Mouse (Mus musculus): Measurements from ENCODE around the gene Rdh16f1. TPM values are rescaled to one million over a fixed set of nuclear protein-coding genes. Genes with fewer than 3 reads are reported as not detected.

Gene Rdh16f1
- polyA plus RNA-seq, 1 experiment = not detected

DNA sequence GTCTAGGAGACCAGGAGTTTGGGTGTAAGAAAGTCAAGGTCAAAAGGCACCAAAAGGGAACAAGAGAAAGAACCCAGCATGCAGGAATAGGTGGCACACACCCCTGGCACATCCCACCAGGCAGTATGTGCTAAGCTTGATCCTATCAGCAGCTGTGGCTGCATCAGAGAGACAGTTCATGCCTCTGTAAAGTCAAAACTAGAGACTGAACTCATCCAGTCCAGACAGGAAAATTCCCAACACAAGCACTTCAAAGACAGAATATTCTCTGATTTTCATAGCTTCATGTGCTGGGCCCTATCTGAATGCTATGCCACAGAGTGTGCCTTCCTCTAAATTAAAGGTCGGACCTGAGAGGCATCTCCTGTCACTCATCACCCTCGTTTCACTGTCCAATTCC lies 22.0 kb upstream of the Rdh16f1 start:
- TF ChIP-seq POLR2A (IDR thresholded peaks at IDR 0.05; ENCODE audit: low read depth, low read length) (no peak), CTCF (IDR thresholded peaks at IDR 0.05; ENCODE audit: extremely low read depth, insufficient read length, insufficient replicate concordance, low read depth, low read length) (no peak)
- no peak overlapping the region for H3K4me3 ChIP-seq (ENCODE audit: low read depth, low read length)
- peaks cover 24% of the 10 kb centered on the region; the same call in 1 of the 2 replicates for H3K4me1 ChIP-seq (ENCODE audit: control insufficient read depth, insufficient read depth, insufficient read length, low read length)
- no peaks in the 10 kb centered on the region for H3K27me3 ChIP-seq (ENCODE audit: control insufficient read depth, insufficient read depth, low read length)
- peak overlapping the region; percentile 56 for H3K27ac ChIP-seq (ENCODE audit: insufficient read depth, low read depth, low read length)
- WGBS = 32% methylated on average over 2 of the region's 2 CpGs
- peaks cover 12% of the 10 kb centered on the region for H3K36me3 ChIP-seq (ENCODE audit: control insufficient read depth, insufficient read depth, low read length)

DNA sequence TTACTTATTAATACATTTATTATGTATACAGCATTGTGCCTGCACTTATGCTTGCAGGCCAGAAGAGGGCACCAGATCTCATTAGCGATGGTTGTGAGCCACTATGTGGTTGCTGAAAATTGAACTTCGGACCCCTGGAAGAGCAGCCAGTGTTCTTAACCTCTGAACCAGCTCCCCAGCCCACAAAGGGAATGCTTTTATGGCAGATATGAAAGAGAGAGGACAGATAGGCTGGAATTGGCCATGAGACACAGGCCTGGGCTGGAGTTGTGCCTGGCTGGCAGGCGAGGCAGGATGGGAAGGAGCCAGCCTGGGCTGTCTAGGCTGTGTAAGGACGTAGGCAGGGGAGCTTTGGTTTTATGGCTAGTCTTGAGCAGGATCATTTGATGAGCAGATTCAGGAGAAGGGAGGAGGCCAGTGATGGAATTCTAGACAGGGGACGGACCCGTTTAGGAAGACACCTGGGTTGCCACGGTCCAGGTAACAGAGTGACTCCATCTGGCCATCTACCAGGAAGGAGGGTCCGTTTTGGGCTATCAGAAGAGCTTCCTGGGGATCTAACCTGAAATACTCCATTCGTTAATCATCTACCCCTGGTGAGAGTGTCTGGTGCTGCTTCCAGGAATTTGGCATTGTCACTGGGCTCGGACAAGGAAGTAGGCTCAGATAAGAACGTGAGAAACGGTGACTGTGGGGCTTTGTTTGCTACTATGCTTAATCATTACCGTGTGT lies 21.3 kb upstream of the Rdh16f1 start:
- whole genome bisulfite sequencing = 15% methylated on average over 13 of the region's 13 CpGs
- TF ChIP-seq POLR2A (IDR thresholded peaks at IDR 0.05; ENCODE audit: low read depth, low read length) (peak; percentile 69; the same call in 1 of the 2 replicates), CTCF (IDR thresholded peaks at IDR 0.05; ENCODE audit: extremely low read depth, insufficient read length, insufficient replicate concordance, low read depth, low read length) (peak; percentile 64; the same call in 1 of the 2 replicates)
- Histone ChIP-seq H3K36me3 (ENCODE audit: control insufficient read depth, insufficient read depth, low read length) (peaks cover 20% of the 10 kb centered on the region), H3K27me3 (ENCODE audit: control insufficient read depth, insufficient read depth, low read length) (no peaks in the 10 kb centered on the region), H3K27ac (ENCODE audit: insufficient read depth, low read depth, low read length) (peak overlapping the region; percentile 97), H3K4me3 (ENCODE audit: low read depth, low read length) (peak overlapping the region; percentile 18), H3K4me1 (ENCODE audit: control insufficient read depth, insufficient read depth, insufficient read length, low read length) (peaks cover 24% of the 10 kb centered on the region; the same call in 1 of the 2 replicates)

DNA sequence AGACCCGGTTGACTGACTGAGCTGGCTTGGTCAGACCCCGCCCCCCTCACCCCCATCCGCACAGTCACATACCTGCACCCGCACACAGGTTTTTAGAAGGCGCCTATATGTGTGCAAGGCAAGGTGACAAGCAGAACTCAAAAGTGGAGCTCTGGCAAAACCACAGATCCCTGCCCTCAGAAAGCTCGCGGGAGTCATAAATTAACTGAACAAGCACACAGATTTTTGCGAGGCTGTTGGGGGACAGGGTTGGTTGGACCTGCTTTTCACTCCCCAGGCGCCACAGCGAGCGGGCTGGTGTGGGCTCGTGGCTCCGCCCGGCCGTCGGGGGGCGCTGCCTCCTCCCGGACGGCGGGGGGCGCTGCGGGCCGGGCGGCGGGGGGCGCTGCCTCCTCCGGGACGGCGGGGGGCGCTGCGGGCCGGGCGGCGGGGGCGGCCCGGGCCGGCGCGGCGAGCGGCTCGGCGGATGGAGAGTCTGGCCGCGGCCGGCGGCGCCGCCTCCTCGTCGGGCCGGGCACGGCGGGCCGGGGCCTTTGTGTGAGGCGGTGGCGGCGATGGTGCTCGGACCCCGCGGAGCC lies 20.4 kb upstream of the Rdh16f1 start, which contains the start of gene Zbtb39:
TSS of gene Zbtb39 (plus strand) at position 456 of the 578 bp plus-strand sequence.
- Histone ChIP-seq H3K27ac (ENCODE audit: insufficient read depth, low read depth, low read length) (peak within 1 kb of the TSS; percentile 97), H3K36me3 (ENCODE audit: control insufficient read depth, insufficient read depth, low read length) (peaks cover 28% of the 10 kb centered on the region), H3K27me3 (ENCODE audit: control insufficient read depth, insufficient read depth, low read length) (no peaks in the 10 kb centered on the region), H3K4me3 (ENCODE audit: low read depth, low read length) (peak within 1 kb of the TSS; percentile 86), H3K4me1 (ENCODE audit: control insufficient read depth, insufficient read depth, insufficient read length, low read length) (peaks cover 21% of the 10 kb centered on the region; the same call in 1 of the 2 replicates)
- TF ChIP-seq POLR2A (IDR thresholded peaks at IDR 0.05; ENCODE audit: low read depth, low read length) = peak; percentile 12; the same call in 1 of the 2 replicates
- peak; percentile 38; the same call in 1 of the 2 replicates for TF ChIP-seq CTCF (IDR thresholded peaks at IDR 0.05; ENCODE audit: extremely low read depth, insufficient read length, insufficient replicate concordance, low read depth, low read length)
- WGBS = 3% methylated on average over 53 of the region's 61 CpGs

DNA sequence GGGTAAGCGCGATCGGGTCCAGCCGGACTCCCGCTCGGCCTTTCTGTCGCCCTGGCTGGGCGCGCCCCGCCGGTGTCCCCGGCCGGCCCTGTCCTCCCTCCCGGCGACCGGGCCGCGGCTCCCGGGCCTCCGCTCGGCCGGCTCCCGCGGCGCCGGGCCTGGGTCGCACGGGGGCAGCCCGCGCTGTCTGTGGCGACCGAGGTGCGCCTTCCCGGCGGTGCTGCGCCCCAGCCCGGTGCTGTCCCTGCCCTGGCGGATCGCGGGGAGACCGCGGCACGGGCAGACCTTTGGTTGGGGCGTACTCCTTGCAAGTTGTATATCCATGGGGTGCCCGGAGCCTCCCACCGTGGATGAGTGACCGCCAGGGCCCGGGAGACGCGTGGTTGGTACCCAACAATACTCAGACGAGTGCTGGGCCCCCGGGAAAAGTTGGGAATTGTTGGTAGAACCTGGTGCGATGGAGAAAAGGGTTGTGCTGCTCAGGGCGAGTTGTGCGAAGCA lies 19.9 kb upstream of the Rdh16f1 start:
- H3K4me3 ChIP-seq (ENCODE audit: low read depth, low read length) = peak overlapping the region; percentile 86
- H3K27me3 ChIP-seq (ENCODE audit: control insufficient read depth, insufficient read depth, low read length) = no peaks in the 10 kb centered on the region
- peak overlapping the region; percentile 58 for H3K27ac ChIP-seq (ENCODE audit: insufficient read depth, low read depth, low read length)
- peaks cover 21% of the 10 kb centered on the region; the same call in 1 of the 2 replicates for H3K4me1 ChIP-seq (ENCODE audit: control insufficient read depth, insufficient read depth, insufficient read length, low read length)
- TF ChIP-seq POLR2A (IDR thresholded peaks at IDR 0.05; ENCODE audit: low read depth, low read length) (no peak), CTCF (IDR thresholded peaks at IDR 0.05; ENCODE audit: extremely low read depth, insufficient read length, insufficient replicate concordance, low read depth, low read length) (no peak)
- H3K36me3 ChIP-seq (ENCODE audit: control insufficient read depth, insufficient read depth, low read length) = peaks cover 34% of the 10 kb centered on the region
- under 1% methylated on average over 54 of the region's 55 CpGs for WGBS

DNA sequence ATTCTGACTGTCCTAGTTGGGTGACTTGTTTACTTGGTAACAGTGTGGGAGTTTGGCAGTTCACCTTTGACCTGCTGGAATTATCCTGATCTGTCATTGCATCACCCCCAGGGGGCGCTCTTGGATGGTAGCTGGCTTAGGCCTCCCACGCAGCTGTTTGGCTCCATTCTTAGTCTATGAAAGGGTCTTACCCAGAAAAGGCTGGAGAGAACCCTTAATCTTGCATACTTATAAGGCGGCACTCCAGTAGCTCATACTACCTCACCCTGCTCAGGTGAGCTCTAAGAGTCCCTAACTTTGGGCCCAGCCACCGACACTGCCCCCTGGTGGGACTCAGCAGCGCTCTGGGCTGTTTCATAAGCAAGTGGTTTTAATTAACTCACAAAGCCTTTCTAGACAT lies 14.9 kb upstream of the Rdh16f1 start:
- peaks cover 2% of the 10 kb centered on the region; the same call in 1 of the 2 replicates for H3K4me1 ChIP-seq (ENCODE audit: control insufficient read depth, insufficient read depth, insufficient read length, low read length)
- H3K36me3 ChIP-seq (ENCODE audit: control insufficient read depth, insufficient read depth, low read length) = peaks cover 62% of the 10 kb centered on the region
- no peak overlapping the region for H3K27ac ChIP-seq (ENCODE audit: insufficient read depth, low read depth, low read length)
- TF ChIP-seq POLR2A (IDR thresholded peaks at IDR 0.05; ENCODE audit: low read depth, low read length) (no peak), CTCF (IDR thresholded peaks at IDR 0.05; ENCODE audit: extremely low read depth, insufficient read length, insufficient replicate concordance, low read depth, low read length) (peak; percentile 97; the same call in 1 of the 2 replicates)
- no peaks in the 10 kb centered on the region for H3K27me3 ChIP-seq (ENCODE audit: control insufficient read depth, insufficient read depth, low read length)
- no peak overlapping the region for H3K4me3 ChIP-seq (ENCODE audit: low read depth, low read length)
- 64% methylated on average over 5 of the region's 5 CpGs for WGBS

DNA sequence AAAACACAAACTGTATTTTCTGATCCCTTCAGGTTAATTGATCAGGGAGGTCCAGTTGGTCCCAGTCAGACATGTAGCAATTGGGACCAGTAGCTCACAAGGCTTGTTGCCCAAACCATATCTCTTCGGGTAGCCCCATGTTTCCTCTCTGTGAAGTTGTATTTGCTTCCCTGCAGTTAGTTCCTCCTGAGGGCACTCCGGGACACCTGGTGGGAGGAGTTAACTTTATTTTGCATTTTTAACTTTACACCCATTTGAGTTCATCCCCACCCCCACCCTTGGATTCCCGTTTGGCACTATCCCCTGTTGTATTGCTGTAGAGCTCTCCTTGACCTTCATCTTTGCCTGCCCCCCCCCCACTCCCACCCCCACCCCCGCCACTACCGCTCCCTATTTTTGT lies 13.7 kb upstream of the Rdh16f1 start:
- 51% methylated on average over 5 of the region's 5 CpGs for WGBS
- H3K36me3 ChIP-seq (ENCODE audit: control insufficient read depth, insufficient read depth, low read length) = peaks cover 62% of the 10 kb centered on the region

DNA sequence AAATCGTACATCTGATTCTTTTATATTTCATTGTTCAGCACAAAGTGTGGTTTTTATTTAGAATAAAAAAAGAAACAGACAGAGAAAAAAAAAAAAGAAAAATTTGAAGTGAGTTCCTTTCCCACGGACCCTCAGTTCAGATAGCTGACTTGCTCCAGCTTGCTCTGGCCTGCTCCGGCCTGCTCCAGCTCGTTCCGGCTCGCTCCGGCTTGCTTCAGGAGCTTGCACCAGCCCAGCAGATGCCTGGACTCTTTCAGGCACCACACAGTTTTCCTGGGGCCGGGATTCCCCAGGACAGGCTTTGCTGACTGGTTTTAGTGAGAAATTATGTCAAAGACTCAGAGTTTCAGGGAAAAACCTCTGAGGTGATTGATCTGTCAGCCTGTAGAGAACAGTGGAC lies 12.3 kb upstream of the Rdh16f1 start:
- WGBS = 93% methylated on average over 8 of the region's 8 CpGs
- no peak for TF ChIP-seq POLR2A (IDR thresholded peaks at IDR 0.05; ENCODE audit: low read depth, low read length)
- no peak for TF ChIP-seq CTCF (IDR thresholded peaks at IDR 0.05; ENCODE audit: extremely low read depth, insufficient read length, insufficient replicate concordance, low read depth, low read length)
- Histone ChIP-seq H3K27me3 (ENCODE audit: control insufficient read depth, insufficient read depth, low read length) (no peaks in the 10 kb centered on the region), H3K4me3 (ENCODE audit: low read depth, low read length) (no peak overlapping the region), H3K36me3 (ENCODE audit: control insufficient read depth, insufficient read depth, low read length) (peaks cover 53% of the 10 kb centered on the region), H3K27ac (ENCODE audit: insufficient read depth, low read depth, low read length) (no peak overlapping the region), H3K4me1 (ENCODE audit: control insufficient read depth, insufficient read depth, insufficient read length, low read length) (peaks cover 2% of the 10 kb centered on the region; the same call in 1 of the 2 replicates)

More for the DNA sequence above, 13.7 kb upstream of the Rdh16f1 start:
- no peak overlapping the region for H3K4me3 ChIP-seq (ENCODE audit: low read depth, low read length)
- H3K27me3 ChIP-seq (ENCODE audit: control insufficient read depth, insufficient read depth, low read length) = no peaks in the 10 kb centered on the region
- H3K27ac ChIP-seq (ENCODE audit: insufficient read depth, low read depth, low read length) = no peak overlapping the region
- peaks cover 2% of the 10 kb centered on the region; the same call in 1 of the 2 replicates for H3K4me1 ChIP-seq (ENCODE audit: control insufficient read depth, insufficient read depth, insufficient read length, low read length)
- no peak for TF ChIP-seq POLR2A (IDR thresholded peaks at IDR 0.05; ENCODE audit: low read depth, low read length)
- no peak for TF ChIP-seq CTCF (IDR thresholded peaks at IDR 0.05; ENCODE audit: extremely low read depth, insufficient read length, insufficient replicate concordance, low read depth, low read length)

Measured in small intestine, adult 2 months (tissue).